Mouse (Mus musculus): ENCODE results near the gene Sergef.

The Sergef gene

GRCm38 (mm10) chr7:46471054-46471737 is 168.4 kb downstream of the Sergef start:
- TF ChIP-seq GATA4 (IDR thresholded peaks at IDR 0.05; ENCODE audit: insufficient replicate concordance, low read length) = no peak

- no peak for TF ChIP-seq GATA4 (IDR thresholded peaks at IDR 0.05; ENCODE audit: insufficient replicate concordance, low read length)
Measured at GRCm38 (mm10) chr7:46469542-46469941, 170.1 kb downstream of the Sergef start.

GRCm38 (mm10) chr7:46466422-46466981 is 173.1 kb downstream of the Sergef start:
- no peak for TF ChIP-seq GATA4 (IDR thresholded peaks at IDR 0.05; ENCODE audit: insufficient replicate concordance, low read length)

- TF ChIP-seq GATA4 (IDR thresholded peaks at IDR 0.05; ENCODE audit: insufficient replicate concordance, low read length) = no peak
Measured at GRCm38 (mm10) chr7:46463136-46463535, 176.5 kb downstream of the Sergef start.

- TF ChIP-seq GATA4 (IDR thresholded peaks at IDR 0.05; ENCODE audit: insufficient replicate concordance, low read length) = no peak
Measured at GRCm38 (mm10) chr7:46462287-46462686, 177.3 kb downstream of the Sergef start.

GRCm38 (mm10) chr7:46459605-46460245 is 179.9 kb downstream of the Sergef start:
- TF ChIP-seq GATA4 (IDR thresholded peaks at IDR 0.05; ENCODE audit: insufficient replicate concordance, low read length) = no peak

GRCm38 (mm10) chr7:46459200-46459599 is 180.4 kb downstream of the Sergef start:
- TF ChIP-seq GATA4 (IDR thresholded peaks at IDR 0.05; ENCODE audit: insufficient replicate concordance, low read length) = no peak

- TF ChIP-seq GATA4 (IDR thresholded peaks at IDR 0.05; ENCODE audit: insufficient replicate concordance, low read length) = no peak
Measured at GRCm38 (mm10) chr7:46457889-46458288, 181.7 kb downstream of the Sergef start.

- TF ChIP-seq GATA4 (IDR thresholded peaks at IDR 0.05; ENCODE audit: insufficient replicate concordance, low read length) = no peak
Measured at GRCm38 (mm10) chr7:46453930-46454679, 185.5 kb downstream of the Sergef start.

GRCm38 (mm10) chr7:46448922-46449645 is 190.5 kb downstream of the Sergef start:
- TF ChIP-seq GATA4 (IDR thresholded peaks at IDR 0.05; ENCODE audit: insufficient replicate concordance, low read length) = no peak

GRCm38 (mm10) chr7:46447473-46448165 is 192.0 kb downstream of the Sergef start:
- no peak for TF ChIP-seq GATA4 (IDR thresholded peaks at IDR 0.05; ENCODE audit: insufficient replicate concordance, low read length)

GRCm38 (mm10) chr7:46445896-46446295 is 193.7 kb downstream of the Sergef start:
- TF ChIP-seq GATA4 (IDR thresholded peaks at IDR 0.05; ENCODE audit: insufficient replicate concordance, low read length) = no peak

GRCm38 (mm10) chr7:46443163-46443562 is 196.4 kb downstream of the Sergef start:
- no peak for TF ChIP-seq GATA4 (IDR thresholded peaks at IDR 0.05; ENCODE audit: insufficient replicate concordance, low read length)

GRCm38 (mm10) chr7:46438537-46439141 is 201.0 kb downstream of the Sergef start:
- TF ChIP-seq GATA4 (IDR thresholded peaks at IDR 0.05; ENCODE audit: insufficient replicate concordance, low read length) = no peak
